Comparison of ENCODE assay signal across 9 mouse cellular contexts in genomic region chr11:63957207-63957606, GRCm38 (mm10). TPM values are rescaled to one million over a fixed set of nuclear protein-coding genes. Genes with fewer than 3 reads are reported as not detected.
DNase-seq lines count a peak whose midpoint lies in the region; ATAC-seq and TF ChIP-seq lines count a peak whose summit lies in the region.
"Had no signal": no experiment of that assay in that cellular context is flagged by ENCODE, and none has a peak within 500 bp of the region (broad histone marks: within the 10 kb centered on the region; RNA-seq: fewer than 3 reads in every experiment).

No protein-coding gene starts in this region.

- TF ChIP-seq CTCF in left cerebral cortex, adult 2 months (IDR thresholded peaks at IDR 0.05): peak; percentile 14

- ATAC-seq in activated CD4-positive, CD25-positive, alpha-beta regulatory T cell, adult 4 months: no peak

- intact Hi-C loops in left cerebral cortex, adult 2 months (cut with DNase I): no loop called here
- intact Hi-C loops in left cerebral cortex, postnatal 25 days (cut with DNase I): no loop called here

- no peak for DNase-seq in left cerebral cortex, adult 2 months (ENCODE audit: extremely low spot score in 1 of 2, low spot score in 2 of 2)
- DNase-seq in left cerebral cortex, postnatal 25 days (ENCODE audit: low spot score in 2 of 2): no peak
- DNase-seq in adipocyte (ENCODE audit: low spot score): peak; percentile 35
- peak; percentile 53 for DNase-seq in kidney, postnatal 10 days
- peak; percentile 44 for DNase-seq in retina, adult 2 months (ENCODE audit: low read depth, low spot score)
- DNase-seq in ovary, adult 18-20 months (ENCODE audit: low spot score): no peak
- DNase-seq in left cerebral cortex, adult 11 months (ENCODE audit: low spot score): no peak

- no peak overlapping the region for H3K4me3 ChIP-seq in left cerebral cortex, adult 2 months
- H3K4me3 ChIP-seq: erythroblast, embryonic 14.5 days had no signal

- no peak overlapping the region for H3K27ac ChIP-seq in left cerebral cortex, adult 2 months

RNA-seq across cellular contexts. Expression of gene Hs3st3b1, which starts 35.1 kb away (rescaled TPM):
- 1 to 10 TPM; 1.1 to 1.2 TPM for total RNA-seq in left cerebral cortex, adult 2 months (2021)
- total RNA-seq in left cerebral cortex, postnatal 25 days (2021): 1 to 10 TPM; 1.2 to 1.3 TPM
- polyA plus RNA-seq in activated CD4-positive, CD25-positive, alpha-beta regulatory T cell, adult 4 months (2017; shearing (Covaris generic)): 1 to 10 TPM; 2.5 to 3.0 TPM

Comparison
In these comparisons a context has a peak if more than half of its experiments do, and no peak if none do; other contexts are left out.
1. DNase-seq: peak in adipocyte (single experiment), kidney, postnatal 10 days (single experiment) and retina, adult 2 months (single experiment); none in left cerebral cortex, adult 2 months (0 of 2), left cerebral cortex, postnatal 25 days (0 of 2), ovary, adult 18-20 months (single experiment) and left cerebral cortex, adult 11 months (single experiment).